Mouse (Mus musculus): Measurements from ENCODE around the gene Stk32c. TPM values are rescaled to one million over a fixed set of nuclear protein-coding genes. Genes with fewer than 3 reads are reported as not detected.

Stk32c gene
- polyA plus RNA-seq, 1 experiment = 154 TPM

DNA sequence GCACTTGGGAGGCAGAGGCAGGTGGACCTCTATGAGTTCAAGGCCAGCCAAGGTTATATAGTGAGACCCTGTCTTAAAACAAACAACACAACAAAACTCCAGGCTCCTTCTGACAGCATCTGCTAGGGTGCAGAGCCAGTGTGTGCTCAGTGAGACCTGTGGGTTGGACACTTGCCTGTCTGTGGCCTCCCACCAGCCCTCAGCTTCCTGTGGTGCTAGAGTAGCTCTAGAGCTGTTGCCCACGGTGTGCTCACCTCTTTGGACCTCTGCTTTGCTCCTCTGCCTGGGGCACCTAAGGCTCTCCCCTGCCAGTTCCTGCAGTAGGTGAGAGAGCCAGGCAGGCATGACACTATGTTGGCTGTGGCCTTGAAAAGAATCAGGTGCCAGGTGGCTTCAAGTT, 69.3 kb downstream of the Stk32c start:
- H3K4me3 ChIP-seq (ENCODE audit: insufficient read depth, low read length) = no peak overlapping the region
- peaks cover 14% of the 10 kb centered on the region for H3K4me1 ChIP-seq (ENCODE audit: control insufficient read depth, insufficient read depth, low read length)
- TF ChIP-seq POLR2A (IDR thresholded peaks at IDR 0.05; ENCODE audit: extremely low read depth, insufficient read depth, low read length) = no peak
- no peak for TF ChIP-seq CTCF (IDR thresholded peaks at IDR 0.05; ENCODE audit: extremely low read depth, insufficient read depth, low read length)
- H3K27ac ChIP-seq (ENCODE audit: insufficient read depth, low read length) = no peak overlapping the region

DNA sequence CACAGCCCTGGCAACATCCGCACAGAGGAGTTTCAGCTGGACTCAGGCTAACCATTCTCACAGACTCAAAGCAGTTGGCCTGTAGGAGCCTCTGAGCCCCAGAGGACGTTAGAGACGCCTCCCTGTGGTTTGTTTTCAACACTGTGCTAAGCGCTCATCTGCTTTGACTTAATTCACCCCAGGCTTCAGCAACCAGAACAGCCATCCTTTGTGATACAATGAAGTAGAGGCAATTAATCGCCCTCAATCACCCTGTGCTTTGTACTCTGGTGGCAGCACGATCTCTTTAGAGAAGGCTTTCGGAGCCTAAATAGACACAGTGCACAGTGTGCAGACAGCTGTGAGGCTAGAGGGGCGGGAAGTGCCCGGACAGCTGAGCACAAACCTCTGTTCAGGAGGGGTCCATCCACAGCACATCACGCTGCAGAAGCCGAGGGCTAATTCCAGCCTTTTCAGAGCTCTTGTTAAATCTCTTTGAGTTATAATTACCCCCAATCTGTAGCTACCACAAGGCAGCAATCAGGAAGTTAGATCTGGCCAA, 73.1 kb downstream of the Stk32c start:
- Histone ChIP-seq H3K4me1 (ENCODE audit: control insufficient read depth, insufficient read depth, low read length) (peaks cover 10% of the 10 kb centered on the region), H3K27ac (ENCODE audit: insufficient read depth, low read length) (no peak overlapping the region), H3K4me3 (ENCODE audit: insufficient read depth, low read length) (no peak overlapping the region)
- TF ChIP-seq CTCF (IDR thresholded peaks at IDR 0.05; ENCODE audit: extremely low read depth, insufficient read depth, low read length) = no peak

DNA sequence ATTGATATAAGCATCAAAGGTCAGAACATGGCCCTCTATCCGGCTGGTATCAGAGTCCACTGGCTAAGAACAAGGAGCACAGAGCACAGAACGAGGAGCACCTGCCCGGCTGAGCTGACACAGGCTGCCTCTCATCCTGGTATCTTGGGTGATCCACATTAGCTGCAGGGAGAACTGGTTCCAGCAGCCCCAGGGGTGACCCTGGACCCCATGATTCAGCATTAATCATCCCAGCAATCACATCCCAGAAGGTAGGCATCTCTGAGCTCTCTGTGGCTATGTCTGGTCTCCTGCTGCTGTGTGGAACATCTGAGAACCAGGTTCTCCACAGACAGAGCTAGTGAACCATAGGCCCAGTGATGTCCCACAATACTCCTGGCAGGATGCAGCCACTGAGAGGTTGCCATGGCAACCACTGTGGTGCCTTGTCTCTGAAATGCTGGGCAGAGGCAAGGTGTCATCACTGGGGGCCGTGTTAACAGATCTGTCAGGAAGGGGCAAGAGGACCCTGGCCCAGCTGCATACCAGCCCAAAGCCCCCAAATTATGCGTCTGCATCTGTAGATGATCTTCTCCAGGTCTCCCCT, 76.1 kb downstream of the Stk32c start:
- Histone ChIP-seq H3K4me3 (ENCODE audit: insufficient read depth, low read length) (no peak overlapping the region), H3K4me1 (ENCODE audit: control insufficient read depth, insufficient read depth, low read length) (peaks cover 14% of the 10 kb centered on the region), H3K27ac (ENCODE audit: insufficient read depth, low read length) (no peak overlapping the region)
- TF ChIP-seq CTCF (IDR thresholded peaks at IDR 0.05; ENCODE audit: extremely low read depth, insufficient read depth, low read length) (no peak), POLR2A (IDR thresholded peaks at IDR 0.05; ENCODE audit: extremely low read depth, insufficient read depth, low read length) (no peak)

DNA sequence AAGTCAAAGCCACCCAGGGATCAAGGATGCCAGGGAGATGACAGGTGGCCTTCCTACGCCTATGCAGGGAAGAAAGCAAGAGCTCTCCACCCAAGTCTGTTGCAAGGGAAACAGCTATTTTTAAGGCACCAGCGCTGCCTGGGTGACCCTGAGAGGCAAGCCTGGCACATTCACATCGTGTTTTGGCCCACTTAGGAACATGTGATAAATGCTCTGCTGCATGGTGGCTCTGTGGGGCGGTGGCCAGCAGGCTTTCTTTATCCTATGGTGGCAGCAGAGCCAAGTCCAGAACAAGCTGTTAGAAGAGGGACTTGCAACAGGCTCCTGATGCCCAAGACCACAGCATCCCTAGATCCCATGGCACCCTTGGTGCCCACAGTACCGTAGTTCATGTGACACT, 77.9 kb downstream of the Stk32c start:
- H3K27ac ChIP-seq (ENCODE audit: insufficient read depth, low read length) = no peak overlapping the region
- H3K4me1 ChIP-seq (ENCODE audit: control insufficient read depth, insufficient read depth, low read length) = peaks cover 16% of the 10 kb centered on the region
- no peak for TF ChIP-seq CTCF (IDR thresholded peaks at IDR 0.05; ENCODE audit: extremely low read depth, insufficient read depth, low read length)
- TF ChIP-seq POLR2A (IDR thresholded peaks at IDR 0.05; ENCODE audit: extremely low read depth, insufficient read depth, low read length) = no peak
- H3K4me3 ChIP-seq (ENCODE audit: insufficient read depth, low read length) = no peak overlapping the region

DNA sequence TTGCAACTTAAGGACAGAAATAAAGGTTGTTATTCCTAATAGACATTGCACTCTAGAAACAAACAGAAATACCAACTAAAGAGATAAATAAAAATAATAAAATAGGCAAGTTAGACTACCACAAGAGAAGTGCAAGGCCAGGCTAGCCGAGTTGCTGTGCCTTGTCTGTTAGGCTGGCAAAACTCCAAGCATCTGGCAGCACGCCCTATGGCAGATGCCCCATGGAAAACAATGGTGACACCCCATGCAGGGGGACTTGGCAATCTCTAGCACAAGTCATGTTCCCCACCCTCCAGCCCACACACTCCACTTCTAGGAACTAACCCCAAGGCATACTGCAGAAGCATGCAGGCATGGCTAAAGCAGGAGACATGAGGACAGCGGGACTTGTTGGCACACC, 79.7 kb downstream of the Stk32c start:
- Histone ChIP-seq H3K4me1 (ENCODE audit: control insufficient read depth, insufficient read depth, low read length) (peaks cover 13% of the 10 kb centered on the region), H3K27ac (ENCODE audit: insufficient read depth, low read length) (no peak overlapping the region), H3K4me3 (ENCODE audit: insufficient read depth, low read length) (no peak overlapping the region)
- TF ChIP-seq CTCF (IDR thresholded peaks at IDR 0.05; ENCODE audit: extremely low read depth, insufficient read depth, low read length) (no peak), POLR2A (IDR thresholded peaks at IDR 0.05; ENCODE audit: extremely low read depth, insufficient read depth, low read length) (no peak)

DNA sequence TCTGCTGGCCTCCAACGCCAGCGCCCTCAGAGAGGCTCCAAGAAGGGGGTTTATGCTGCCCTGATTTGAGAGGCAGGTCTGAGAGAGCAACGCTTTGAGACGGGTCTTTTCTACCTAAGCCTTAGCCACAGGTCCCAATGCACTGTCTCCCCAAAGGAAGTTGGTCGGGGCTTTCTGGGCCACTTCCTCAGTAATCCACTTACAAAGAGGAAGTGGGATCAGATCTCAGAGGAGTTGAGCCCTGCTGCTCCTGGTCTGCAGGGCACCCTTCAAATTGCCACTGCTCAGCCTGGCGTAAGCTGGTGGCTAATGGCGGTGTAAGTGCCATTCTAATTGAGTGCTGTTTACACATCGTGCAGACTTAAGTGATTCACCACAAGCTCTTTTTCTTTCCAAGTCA, 81.6 kb downstream of the Stk32c start:
- peaks cover 17% of the 10 kb centered on the region for H3K4me1 ChIP-seq (ENCODE audit: control insufficient read depth, insufficient read depth, low read length)
- no peak overlapping the region for H3K27ac ChIP-seq (ENCODE audit: insufficient read depth, low read length)
- TF ChIP-seq POLR2A (IDR thresholded peaks at IDR 0.05; ENCODE audit: extremely low read depth, insufficient read depth, low read length) = no peak
- TF ChIP-seq CTCF (IDR thresholded peaks at IDR 0.05; ENCODE audit: extremely low read depth, insufficient read depth, low read length) = no peak
- H3K4me3 ChIP-seq (ENCODE audit: insufficient read depth, low read length) = no peak overlapping the region

DNA sequence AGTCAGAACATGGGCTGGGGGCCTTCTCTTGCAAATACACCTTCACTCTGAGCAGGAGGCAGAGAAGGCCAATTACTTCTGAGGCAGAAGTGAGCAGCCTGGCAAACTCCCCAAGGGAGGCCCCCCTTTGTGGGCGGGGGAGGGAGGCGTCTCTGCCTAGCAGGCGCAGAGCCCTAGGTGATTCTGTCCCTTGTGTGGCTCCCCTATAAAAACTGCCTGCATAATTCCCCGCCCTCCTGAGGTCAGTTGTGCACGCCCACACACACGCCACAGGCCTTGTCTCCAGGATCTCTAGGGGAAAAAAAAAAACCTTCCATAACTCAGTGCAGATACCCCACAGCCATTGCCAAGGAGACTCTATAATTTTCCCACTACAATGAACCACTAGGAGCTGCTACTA, 82.7 kb downstream of the Stk32c start:
- H3K27ac ChIP-seq (ENCODE audit: insufficient read depth, low read length) = no peak overlapping the region
- TF ChIP-seq CTCF (IDR thresholded peaks at IDR 0.05; ENCODE audit: extremely low read depth, insufficient read depth, low read length) (no peak), POLR2A (IDR thresholded peaks at IDR 0.05; ENCODE audit: extremely low read depth, insufficient read depth, low read length) (no peak)
- H3K4me3 ChIP-seq (ENCODE audit: insufficient read depth, low read length) = no peak overlapping the region
- H3K4me1 ChIP-seq (ENCODE audit: control insufficient read depth, insufficient read depth, low read length) = peaks cover 18% of the 10 kb centered on the region

DNA sequence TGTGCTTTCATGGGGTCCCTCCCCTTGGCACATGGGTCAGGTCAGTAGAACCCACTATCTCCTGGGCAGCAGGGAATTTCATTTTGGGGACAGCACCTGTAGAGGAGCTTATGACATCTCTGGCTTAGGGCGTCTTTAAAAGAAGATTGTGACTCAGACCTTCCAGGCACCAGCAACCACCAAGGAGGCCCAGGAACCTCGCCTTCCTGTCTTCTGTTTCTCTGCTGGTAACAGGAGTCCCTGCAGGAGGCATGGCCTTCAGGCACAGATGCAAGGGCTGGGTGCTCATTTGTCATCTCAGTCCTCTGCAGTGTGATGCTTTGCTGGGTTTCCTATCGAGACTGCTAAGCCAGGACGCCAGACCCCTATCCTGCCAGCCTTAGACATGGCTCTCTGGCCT, 84.1 kb downstream of the Stk32c start:
- Histone ChIP-seq H3K4me1 (ENCODE audit: control insufficient read depth, insufficient read depth, low read length) (peaks cover 13% of the 10 kb centered on the region), H3K4me3 (ENCODE audit: insufficient read depth, low read length) (no peak overlapping the region), H3K27ac (ENCODE audit: insufficient read depth, low read length) (no peak overlapping the region)
- no peak for TF ChIP-seq CTCF (IDR thresholded peaks at IDR 0.05; ENCODE audit: extremely low read depth, insufficient read depth, low read length)
- TF ChIP-seq POLR2A (IDR thresholded peaks at IDR 0.05; ENCODE audit: extremely low read depth, insufficient read depth, low read length) = no peak

DNA sequence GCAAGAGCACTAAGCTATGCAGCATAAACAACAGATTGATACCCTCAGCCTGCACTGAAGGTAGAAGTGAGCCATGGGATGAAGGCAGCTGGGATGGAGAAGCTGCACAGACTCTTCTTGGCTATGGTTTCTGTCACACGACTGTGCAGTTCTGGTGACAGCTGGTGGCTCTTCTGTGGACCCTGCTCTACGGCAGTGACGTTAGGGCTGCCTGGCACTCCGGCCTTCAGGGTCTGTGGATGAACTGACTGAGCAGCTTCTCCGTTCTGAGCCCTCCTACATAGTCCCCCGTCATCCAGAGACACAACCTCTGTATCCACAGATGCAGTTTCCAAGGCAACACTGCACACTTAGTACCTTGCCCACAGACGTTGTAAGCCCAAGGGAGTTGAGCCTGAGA, 86.6 kb downstream of the Stk32c start:
- no peak overlapping the region; the same call in 1 of the 2 replicates for H3K27ac ChIP-seq (ENCODE audit: insufficient read depth, low read length)
- peaks cover 13% of the 10 kb centered on the region for H3K4me1 ChIP-seq (ENCODE audit: control insufficient read depth, insufficient read depth, low read length)
- no peak overlapping the region for H3K4me3 ChIP-seq (ENCODE audit: insufficient read depth, low read length)
- TF ChIP-seq CTCF (IDR thresholded peaks at IDR 0.05; ENCODE audit: extremely low read depth, insufficient read depth, low read length) (no peak), POLR2A (IDR thresholded peaks at IDR 0.05; ENCODE audit: extremely low read depth, insufficient read depth, low read length) (no peak)

DNA sequence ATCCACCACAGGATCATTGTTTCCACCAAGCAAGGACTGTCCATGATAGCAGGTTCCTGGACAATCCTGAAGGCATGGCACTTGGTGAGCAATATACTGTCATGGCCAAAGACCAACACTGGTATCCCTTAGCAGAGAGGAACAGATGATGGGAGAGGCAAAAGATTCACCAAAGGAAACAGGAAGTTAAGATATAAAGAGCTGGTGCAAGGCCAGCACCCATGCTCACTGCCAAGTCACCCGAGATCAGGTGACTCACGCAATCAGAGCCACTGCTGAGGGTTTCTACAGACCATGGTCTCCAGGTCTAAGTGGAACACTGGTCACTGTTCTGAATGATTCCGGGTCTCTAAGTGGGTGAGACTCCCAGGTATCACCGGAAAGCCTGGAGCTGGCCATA, 87.2 kb downstream of the Stk32c start:
- Histone ChIP-seq H3K4me1 (ENCODE audit: control insufficient read depth, insufficient read depth, low read length) (peaks cover 12% of the 10 kb centered on the region), H3K4me3 (ENCODE audit: insufficient read depth, low read length) (no peak overlapping the region), H3K27ac (ENCODE audit: insufficient read depth, low read length) (no peak overlapping the region)
- TF ChIP-seq CTCF (IDR thresholded peaks at IDR 0.05; ENCODE audit: extremely low read depth, insufficient read depth, low read length) (no peak), POLR2A (IDR thresholded peaks at IDR 0.05; ENCODE audit: extremely low read depth, insufficient read depth, low read length) (no peak)
